Mouse (Mus musculus): ENCODE data around the gene Cldn9.

Gene Cldn9

GRCm38 (mm10) chr17:23683856-23684672 lies at the start of gene Cldn9:
Cldn9 (minus strand) TSS chr17:23684026.
- no peak for DNase-seq (ENCODE audit: low spot score)

DNA sequence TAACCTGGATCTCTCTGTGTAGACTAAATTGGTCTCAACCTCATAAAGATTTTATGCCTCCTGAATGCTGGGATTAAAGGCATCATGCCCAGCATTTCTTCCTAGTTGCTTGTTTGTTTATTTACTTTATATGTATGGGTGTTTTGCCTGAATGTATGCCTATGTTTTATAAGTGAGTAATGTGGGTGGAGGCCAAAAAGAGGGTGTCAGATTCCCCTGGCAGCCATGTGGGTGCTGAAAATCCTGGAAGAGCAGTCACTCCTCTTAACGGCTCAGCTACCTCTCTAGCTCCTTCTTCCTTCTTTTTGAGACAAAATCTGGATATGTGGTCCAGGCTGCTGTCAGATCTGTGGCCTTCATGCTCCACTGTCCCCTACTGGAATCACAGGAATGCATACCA lies 46.6 kb upstream of the Cldn9 start:
- no peak for DNase-seq (ENCODE audit: low spot score)

- DNase-seq (ENCODE audit: low spot score) = peak; percentile 64
Observed at GRCm38 (mm10) chr17:23726758-23727142, 42.9 kb upstream of the Cldn9 start.

DNA sequence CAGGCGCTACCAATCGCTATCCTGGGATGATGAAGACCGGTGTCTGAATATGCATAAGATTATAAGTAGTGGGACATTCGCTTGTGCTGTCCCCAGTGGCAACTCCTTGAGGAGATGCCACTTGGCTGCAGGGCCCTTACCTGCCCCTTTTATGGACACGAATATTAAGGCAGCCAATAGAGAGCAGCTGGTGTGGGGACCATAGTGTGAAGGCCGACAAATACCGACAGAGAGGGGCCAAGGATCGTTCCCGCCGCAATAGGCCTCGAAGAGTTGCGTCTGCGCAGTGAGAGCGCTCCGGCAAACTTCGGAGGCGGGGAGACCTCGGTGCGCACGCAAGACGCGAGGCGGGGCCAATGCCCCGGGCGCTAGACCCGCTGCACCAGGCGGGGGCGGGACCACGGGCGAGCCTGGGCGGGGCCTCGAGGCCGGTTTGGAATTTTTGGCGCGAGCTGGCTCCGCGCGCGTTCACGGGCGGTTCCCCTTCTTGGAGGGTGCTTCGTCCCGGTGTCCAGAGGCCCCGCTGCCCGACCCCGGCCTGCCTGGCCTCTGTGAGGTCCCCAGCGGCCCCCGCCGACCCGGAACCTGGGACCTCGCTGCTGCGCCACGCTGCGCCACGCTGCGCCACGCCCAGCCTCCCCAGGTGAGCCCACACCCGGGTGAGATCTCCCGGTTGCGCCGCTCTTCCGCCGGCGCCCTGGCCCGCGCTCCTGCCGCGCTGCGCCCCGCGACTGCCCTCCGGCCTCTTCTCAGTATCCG lies 42.4 kb upstream of the Cldn9 start, which contains the start of gene Pkmyt1:
Gene Pkmyt1, plus strand, starts transcription at position 338 of the 759 bp plus-strand sequence.
- DNase-seq (ENCODE audit: low spot score) = peak; percentile 90

GRCm38 (mm10) chr17:23725477-23725876 lies 41.7 kb upstream of the Cldn9 start:
- DNase-seq (ENCODE audit: low spot score) = no peak

GRCm38 (mm10) chr17:23722376-23723125 lies 38.7 kb upstream of the Cldn9 start, which contains the start of gene 1520401A03Rik:
1520401A03Rik (minus strand) TSS chr17:23722783.
- no peak for DNase-seq (ENCODE audit: low spot score)

GRCm38 (mm10) chr17:23721886-23722285 lies 38.1 kb upstream of the Cldn9 start:
- DNase-seq (ENCODE audit: low spot score) = no peak

GRCm38 (mm10) chr17:23719455-23719854 lies 35.6 kb upstream of the Cldn9 start:
- DNase-seq (ENCODE audit: low spot score) = no peak

GRCm38 (mm10) chr17:23717003-23717402 lies 33.2 kb upstream of the Cldn9 start:
- DNase-seq (ENCODE audit: low spot score) = no peak

- peak; percentile 62 for DNase-seq (ENCODE audit: low spot score)
Observed at GRCm38 (mm10) chr17:23706212-23706611, 22.4 kb upstream of the Cldn9 start.

GRCm38 (mm10) chr17:23705525-23706104 lies 21.8 kb upstream of the Cldn9 start:
- no peak for DNase-seq (ENCODE audit: low spot score)

- DNase-seq (ENCODE audit: low spot score) = no peak
Observed at GRCm38 (mm10) chr17:23704741-23705140, 20.9 kb upstream of the Cldn9 start.

DNA sequence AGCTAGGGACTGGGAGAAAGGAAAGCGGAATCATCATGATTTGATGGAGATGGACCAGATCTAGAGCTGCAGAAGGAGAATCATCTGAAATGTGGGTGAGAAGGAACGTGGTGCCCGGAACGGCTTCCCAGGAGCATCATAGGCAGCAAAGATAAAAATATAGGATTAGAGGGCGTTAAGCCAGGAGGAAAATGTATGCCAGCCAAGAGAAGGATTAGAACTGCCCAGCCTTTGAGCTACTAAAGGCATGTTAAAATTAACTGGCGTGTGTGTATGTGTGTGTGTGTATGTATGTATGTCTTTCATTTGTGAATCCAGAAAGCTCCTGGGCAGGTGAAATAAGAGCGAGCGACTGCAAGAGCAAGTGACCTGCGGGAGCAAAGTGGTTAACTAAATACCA lies 19.5 kb upstream of the Cldn9 start:
- DNase-seq (ENCODE audit: low spot score) = no peak

DNA sequence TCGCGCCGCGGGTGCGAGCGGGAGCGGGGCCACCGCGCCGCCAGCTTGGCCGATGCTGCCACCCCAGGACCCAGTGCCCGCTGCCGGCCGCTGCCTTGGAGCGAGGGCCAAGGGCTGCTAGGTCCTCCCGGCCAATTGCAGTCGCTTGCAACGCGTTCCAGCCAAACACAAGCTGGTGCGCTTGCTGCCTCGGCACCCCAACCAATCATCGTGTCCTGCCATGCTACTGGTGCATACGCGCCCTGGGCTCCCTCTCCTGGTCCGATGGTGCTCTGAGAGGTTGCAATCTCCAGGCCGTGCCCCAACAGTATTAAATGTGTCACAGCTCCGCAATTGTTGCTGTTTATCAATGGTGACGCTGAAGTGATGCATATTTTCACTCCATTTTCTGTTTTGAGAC lies 16.3 kb upstream of the Cldn9 start:
- peak; percentile 86 for DNase-seq (ENCODE audit: low spot score)

GRCm38 (mm10) chr17:23699131-23700077 lies 15.6 kb upstream of the Cldn9 start:
- DNase-seq (ENCODE audit: low spot score) = no peak

- no peak for DNase-seq (ENCODE audit: low spot score)
Observed at GRCm38 (mm10) chr17:23695801-23696200, 12.0 kb upstream of the Cldn9 start.

DNA sequence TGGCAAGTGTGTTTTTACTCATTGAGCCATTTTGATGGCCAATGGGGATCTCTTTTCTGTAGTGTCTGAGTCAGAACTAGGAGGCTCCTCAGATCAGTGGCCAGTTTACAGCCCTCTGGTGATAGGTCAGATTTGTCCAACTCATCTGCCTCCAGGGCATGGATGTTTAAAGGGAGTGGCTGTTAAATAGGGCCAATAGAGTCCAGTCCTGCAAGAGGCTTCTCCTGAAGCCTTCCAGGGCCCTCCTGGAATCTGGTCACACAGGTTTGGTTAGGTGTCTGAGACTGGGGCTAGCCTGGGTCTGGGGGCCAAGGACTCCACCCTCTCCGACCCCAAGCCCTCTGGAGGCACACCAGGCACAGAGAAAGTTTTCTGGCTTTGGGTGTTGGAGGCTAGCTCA lies 10.7 kb upstream of the Cldn9 start:
- no peak for DNase-seq (ENCODE audit: low spot score)

GRCm38 (mm10) chr17:23683226-23683625 lies 600 bp downstream of the Cldn9 start:
- DNase-seq (ENCODE audit: low spot score) = no peak

DNA sequence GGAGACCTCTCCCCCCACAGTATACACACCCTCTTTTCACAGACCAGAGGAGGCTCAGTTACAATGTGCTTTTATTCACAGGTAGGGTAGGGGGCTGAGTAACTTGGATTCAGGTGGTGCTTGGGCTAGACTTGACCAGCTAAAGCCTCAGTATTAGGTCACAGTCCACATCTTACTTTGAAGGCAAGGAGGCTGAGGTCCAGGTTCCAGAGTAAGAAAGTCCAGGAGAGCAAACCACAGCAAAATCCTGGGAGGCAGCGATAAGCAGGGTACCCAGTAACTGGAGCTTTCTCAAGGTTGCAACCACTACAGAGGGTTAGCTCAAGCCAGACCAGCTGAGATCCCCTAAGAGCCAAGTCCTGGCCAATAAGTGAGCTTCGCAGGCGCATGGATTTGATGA lies 1.3 kb downstream of the Cldn9 start:
- DNase-seq (ENCODE audit: low spot score) = no peak

DNA sequence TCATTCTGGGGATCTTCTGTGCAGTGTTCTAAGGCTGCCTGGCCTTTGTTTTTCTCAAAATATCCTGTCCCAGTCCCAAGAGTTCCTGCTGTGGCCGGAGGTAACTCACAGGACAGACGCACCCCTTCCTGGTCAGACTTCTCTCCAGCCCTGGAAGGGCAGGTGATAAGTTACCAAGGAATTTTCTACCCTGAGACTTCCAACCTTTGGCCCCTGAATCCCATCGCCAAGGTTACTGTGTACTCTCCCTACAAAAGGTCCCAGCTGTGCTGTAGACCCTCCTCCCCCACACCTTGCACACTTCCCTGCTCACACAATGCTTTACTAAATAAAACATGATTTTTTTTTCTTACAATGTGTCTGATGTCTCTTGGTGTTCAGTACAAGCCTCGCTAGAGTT lies 1.7 kb downstream of the Cldn9 start:
- DNase-seq (ENCODE audit: low spot score) = no peak

- no peak for DNase-seq (ENCODE audit: low spot score)
Observed at GRCm38 (mm10) chr17:23681086-23681485, 2.7 kb downstream of the Cldn9 start.
